Mouse (Mus musculus): Measurements from ENCODE around the gene Ampd1. TPM values are rescaled to one million over a fixed set of nuclear protein-coding genes. Genes with fewer than 3 reads are reported as not detected.
"Not testable (repeated sequence)": the region's sequence is repeated elsewhere in the genome, so short reads cannot be mapped to it uniquely, and the experiment has no call there.

Ampd1 gene
- polyA plus RNA-seq, 1 experiment = not detected

- 75% methylated on average over 5 of the region's 5 CpGs for WGBS
- Histone ChIP-seq H3K27ac (ENCODE audit: insufficient read depth, low read depth, low read length) (no peak overlapping the region), H3K4me1 (ENCODE audit: control insufficient read depth, insufficient read depth, insufficient read length, low read length) (no peaks in the 10 kb centered on the region), H3K27me3 (ENCODE audit: control insufficient read depth, insufficient read depth, low read length) (no peaks in the 10 kb centered on the region), H3K4me3 (ENCODE audit: low read depth, low read length) (no peak overlapping the region), H3K36me3 (ENCODE audit: control insufficient read depth, insufficient read depth, low read length) (no peaks in the 10 kb centered on the region)
- no peak for TF ChIP-seq CTCF (IDR thresholded peaks at IDR 0.05; ENCODE audit: extremely low read depth, insufficient read length, insufficient replicate concordance, low read depth, low read length)
- no peak for TF ChIP-seq POLR2A (IDR thresholded peaks at IDR 0.05; ENCODE audit: low read depth, low read length)
Observed at GRCm38 (mm10) chr3:103127721-103128120, 53.9 kb downstream of the Ampd1 start.

- TF ChIP-seq CTCF (IDR thresholded peaks at IDR 0.05; ENCODE audit: extremely low read depth, insufficient read length, insufficient replicate concordance, low read depth, low read length) = no peak
- TF ChIP-seq POLR2A (IDR thresholded peaks at IDR 0.05; ENCODE audit: low read depth, low read length) = no peak
- Histone ChIP-seq H3K36me3 (ENCODE audit: control insufficient read depth, insufficient read depth, low read length) (no peaks in the 10 kb centered on the region), H3K27ac (ENCODE audit: insufficient read depth, low read depth, low read length) (no peak overlapping the region), H3K27me3 (ENCODE audit: control insufficient read depth, insufficient read depth, low read length) (no peaks in the 10 kb centered on the region), H3K4me1 (ENCODE audit: control insufficient read depth, insufficient read depth, insufficient read length, low read length) (no peaks in the 10 kb centered on the region), H3K4me3 (ENCODE audit: low read depth, low read length) (no peak overlapping the region)
- WGBS = 72% methylated on average over 4 of the region's 4 CpGs
Observed at GRCm38 (mm10) chr3:103128251-103128650, 54.4 kb downstream of the Ampd1 start.

GRCm38 (mm10) chr3:103129367-103130159 lies 55.7 kb downstream of the Ampd1 start:
- no peak for TF ChIP-seq POLR2A (IDR thresholded peaks at IDR 0.05; ENCODE audit: low read depth, low read length)
- no peak for TF ChIP-seq CTCF (IDR thresholded peaks at IDR 0.05; ENCODE audit: extremely low read depth, insufficient read length, insufficient replicate concordance, low read depth, low read length)
- Histone ChIP-seq H3K4me3 (ENCODE audit: low read depth, low read length) (no peak overlapping the region), H3K27ac (ENCODE audit: insufficient read depth, low read depth, low read length) (no peak overlapping the region), H3K36me3 (ENCODE audit: control insufficient read depth, insufficient read depth, low read length) (no peaks in the 10 kb centered on the region), H3K27me3 (ENCODE audit: control insufficient read depth, insufficient read depth, low read length) (no peaks in the 10 kb centered on the region), H3K4me1 (ENCODE audit: control insufficient read depth, insufficient read depth, insufficient read length, low read length) (no peaks in the 10 kb centered on the region)
- 81% methylated on average over 8 of the region's 8 CpGs for WGBS

GRCm38 (mm10) chr3:103130236-103130751 lies 56.5 kb downstream of the Ampd1 start:
- Histone ChIP-seq H3K27ac (ENCODE audit: insufficient read depth, low read depth, low read length) (no peak overlapping the region), H3K4me3 (ENCODE audit: low read depth, low read length) (no peak overlapping the region)
- WGBS = 48% methylated on average over 6 of the region's 6 CpGs

GRCm38 (mm10) chr3:103133098-103133497 lies 59.3 kb downstream of the Ampd1 start:
- no peak overlapping the region for H3K27ac ChIP-seq (ENCODE audit: insufficient read depth, low read depth, low read length)
- WGBS = 94% methylated on average over 10 of the region's 10 CpGs
- H3K4me1 ChIP-seq (ENCODE audit: control insufficient read depth, insufficient read depth, insufficient read length, low read length) = no peaks in the 10 kb centered on the region
- no peak for TF ChIP-seq CTCF (IDR thresholded peaks at IDR 0.05; ENCODE audit: extremely low read depth, insufficient read length, insufficient replicate concordance, low read depth, low read length)
- no peak for TF ChIP-seq POLR2A (IDR thresholded peaks at IDR 0.05; ENCODE audit: low read depth, low read length)
- H3K4me3 ChIP-seq (ENCODE audit: low read depth, low read length) = no peak overlapping the region
- H3K27me3 ChIP-seq (ENCODE audit: control insufficient read depth, insufficient read depth, low read length) = no peaks in the 10 kb centered on the region
- no peaks in the 10 kb centered on the region for H3K36me3 ChIP-seq (ENCODE audit: control insufficient read depth, insufficient read depth, low read length)

More at GRCm38 (mm10) chr3:103130236-103130751, 56.5 kb downstream of the Ampd1 start:
- H3K27me3 ChIP-seq (ENCODE audit: control insufficient read depth, insufficient read depth, low read length) = no peaks in the 10 kb centered on the region
- TF ChIP-seq POLR2A (IDR thresholded peaks at IDR 0.05; ENCODE audit: low read depth, low read length) = no peak
- TF ChIP-seq CTCF (IDR thresholded peaks at IDR 0.05; ENCODE audit: extremely low read depth, insufficient read length, insufficient replicate concordance, low read depth, low read length) = no peak
- no peaks in the 10 kb centered on the region for H3K36me3 ChIP-seq (ENCODE audit: control insufficient read depth, insufficient read depth, low read length)
- H3K4me1 ChIP-seq (ENCODE audit: control insufficient read depth, insufficient read depth, insufficient read length, low read length) = no peaks in the 10 kb centered on the region

GRCm38 (mm10) chr3:103136414-103137077 lies 62.7 kb downstream of the Ampd1 start:
- no peak overlapping the region for H3K4me3 ChIP-seq (ENCODE audit: low read depth, low read length)
- no peaks in the 10 kb centered on the region for H3K4me1 ChIP-seq (ENCODE audit: control insufficient read depth, insufficient read depth, insufficient read length, low read length)
- TF ChIP-seq CTCF (IDR thresholded peaks at IDR 0.05; ENCODE audit: extremely low read depth, insufficient read length, insufficient replicate concordance, low read depth, low read length) (no peak), POLR2A (IDR thresholded peaks at IDR 0.05; ENCODE audit: low read depth, low read length) (no peak)
- no peaks in the 10 kb centered on the region for H3K36me3 ChIP-seq (ENCODE audit: control insufficient read depth, insufficient read depth, low read length)
- no peaks in the 10 kb centered on the region for H3K27me3 ChIP-seq (ENCODE audit: control insufficient read depth, insufficient read depth, low read length)
- H3K27ac ChIP-seq (ENCODE audit: insufficient read depth, low read depth, low read length) = no peak overlapping the region
- WGBS = 62% methylated on average over 4 of the region's 4 CpGs

- H3K36me3 ChIP-seq (ENCODE audit: control insufficient read depth, insufficient read depth, low read length) = no peaks in the 10 kb centered on the region
- no peaks in the 10 kb centered on the region for H3K4me1 ChIP-seq (ENCODE audit: control insufficient read depth, insufficient read depth, insufficient read length, low read length)
- H3K4me3 ChIP-seq (ENCODE audit: low read depth, low read length) = no peak overlapping the region
- H3K27ac ChIP-seq (ENCODE audit: insufficient read depth, low read depth, low read length) = no peak overlapping the region
- TF ChIP-seq POLR2A (IDR thresholded peaks at IDR 0.05; ENCODE audit: low read depth, low read length) = no peak
- TF ChIP-seq CTCF (IDR thresholded peaks at IDR 0.05; ENCODE audit: extremely low read depth, insufficient read length, insufficient replicate concordance, low read depth, low read length) = no peak
- no peaks in the 10 kb centered on the region for H3K27me3 ChIP-seq (ENCODE audit: control insufficient read depth, insufficient read depth, low read length)
- 76% methylated on average over 8 of the region's 8 CpGs for WGBS
Observed at GRCm38 (mm10) chr3:103139047-103139446, 65.2 kb downstream of the Ampd1 start.

- H3K4me1 ChIP-seq (ENCODE audit: control insufficient read depth, insufficient read depth, insufficient read length, low read length); H3K27ac ChIP-seq (ENCODE audit: insufficient read depth, low read depth, low read length); H3K4me3 ChIP-seq (ENCODE audit: low read depth, low read length); H3K27me3 ChIP-seq (ENCODE audit: control insufficient read depth, insufficient read depth, low read length); H3K36me3 ChIP-seq (ENCODE audit: control insufficient read depth, insufficient read depth, low read length): not testable (repeated sequence)
- WGBS = 42% methylated on average over 11 of the region's 11 CpGs
Observed at GRCm38 (mm10) chr3:103140095-103140838, 66.5 kb downstream of the Ampd1 start.
